9 mouse cellular contexts compared by ENCODE assay signal in the genomic region with DNA sequence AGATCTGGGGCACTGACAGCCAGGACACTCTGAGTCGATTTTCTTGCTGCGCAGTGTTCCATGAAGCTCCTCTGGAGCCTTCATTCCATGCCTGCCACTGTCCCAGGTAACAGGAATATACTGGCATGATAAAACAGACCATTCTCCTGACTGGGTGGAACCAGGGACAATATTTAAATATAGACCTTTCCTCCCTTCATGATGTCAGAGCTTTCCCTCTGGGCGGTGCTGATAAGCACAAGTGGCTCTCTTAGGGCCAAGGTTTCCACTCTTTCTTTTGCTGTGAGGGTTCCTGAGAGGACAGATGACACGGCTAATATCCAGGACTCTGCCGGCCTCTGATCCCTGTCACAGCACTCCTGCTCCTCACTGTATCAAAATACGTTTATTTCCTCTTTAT. TPM values are rescaled to one million over a fixed set of nuclear protein-coding genes. Genes with fewer than 3 reads are reported as not detected.
DNase-seq lines count a peak whose midpoint lies in the region; TF ChIP-seq lines count a peak whose summit lies in the region.
"Had no signal": no experiment of that assay in that cellular context is flagged by ENCODE, and none has a peak within 500 bp of the region (broad histone marks: within the 10 kb centered on the region; RNA-seq: fewer than 3 reads in every experiment).

No protein-coding gene starts in this region.

- H3K4me3 ChIP-seq in thymus, adult 2 months (ENCODE audit: control insufficient read depth, insufficient read depth, low read length): no peak overlapping the region
- H3K4me3 ChIP-seq in liver, adult 2 months (ENCODE audit: insufficient read depth, low read depth, low read length): no peak overlapping the region
- no peak overlapping the region for H3K4me3 ChIP-seq in hindbrain, embryonic 10.5 days

- intact Hi-C loops in left cerebral cortex, postnatal 4 days (cut with DNase I): no loop called here

- TF ChIP-seq POLR2A in thymus, adult 2 months (IDR thresholded peaks at IDR 0.05; ENCODE audit: control insufficient read depth, extremely low read depth, insufficient read depth, low read length, poor library complexity): no peak
- no peak for TF ChIP-seq POLR2A in liver, adult 2 months (IDR thresholded peaks at IDR 0.05; ENCODE audit: extremely low read depth, insufficient read depth, low read length)

- H3K36me3 ChIP-seq in thymus, adult 2 months (ENCODE audit: control insufficient read depth, insufficient read depth, low read length): no peaks in the 10 kb centered on the region
- H3K36me3 ChIP-seq in liver, adult 2 months (ENCODE audit: control insufficient read depth, insufficient read depth, low read length): no peaks in the 10 kb centered on the region
- no peaks in the 10 kb centered on the region for H3K36me3 ChIP-seq in hindbrain, embryonic 10.5 days

- H3K27ac ChIP-seq in thymus, adult 2 months (ENCODE audit: control insufficient read depth, insufficient read depth, low read length): peak overlapping the region; percentile 96
- no peak overlapping the region for H3K27ac ChIP-seq in liver, adult 2 months (replicated peaks; ENCODE audit: insufficient read depth, low read depth, low read length)
- no peak overlapping the region for H3K27ac ChIP-seq in hindbrain, embryonic 10.5 days

- H3K9ac ChIP-seq in liver, adult 2 months (ENCODE audit: low read depth, low read length): no peak overlapping the region

- peaks cover 24% of the 10 kb centered on the region for H3K4me1 ChIP-seq in thymus, adult 2 months (replicated peaks; ENCODE audit: control insufficient read depth, insufficient read depth, low read length)
- H3K4me1 ChIP-seq in liver, adult 2 months (ENCODE audit: control insufficient read depth, insufficient read depth, low read length): peaks cover 17% of the 10 kb centered on the region
- H3K4me1 ChIP-seq in hindbrain, embryonic 10.5 days (replicated peaks): peaks cover 55% of the 10 kb centered on the region

- H3K79me2 ChIP-seq in liver, adult 2 months (ENCODE audit: control insufficient read depth, insufficient read depth, low read length): peaks cover 20% of the 10 kb centered on the region; the same call in 1 of the 2 replicates

- H3K27me3 ChIP-seq in thymus, adult 2 months (ENCODE audit: control insufficient read depth, insufficient read depth, low read length): no peaks in the 10 kb centered on the region
- no peaks in the 10 kb centered on the region for H3K27me3 ChIP-seq in liver, adult 2 months (ENCODE audit: control insufficient read depth, insufficient read depth, low read length)
- H3K27me3 ChIP-seq in hindbrain, embryonic 10.5 days (ENCODE audit: insufficient read depth, poor library complexity, severe bottlenecking): no peaks in the 10 kb centered on the region

- no peaks in the 10 kb centered on the region for H3K9me3 ChIP-seq in hindbrain, embryonic 10.5 days

- TF ChIP-seq CTCF in thymus, adult 2 months (IDR thresholded peaks at IDR 0.05; ENCODE audit: borderline replicate concordance, control insufficient read depth, extremely low read depth, insufficient read depth, low read length, poor library complexity): no peak
- no peak for TF ChIP-seq CTCF in liver, adult 2 months (IDR thresholded peaks at IDR 0.05; ENCODE audit: low read depth, low read length)

- 58% methylated on average over 6 of the region's 6 CpGs for WGBS in thymus, adult 2 months
- 41% methylated on average over 6 of the region's 6 CpGs for WGBS in liver, adult 2 months
- 79% methylated on average over 6 of the region's 6 CpGs for WGBS in hindbrain, embryonic 10.5 days

- peak; percentile 48 to 58 for DNase-seq in cerebellum, adult 18-20 months
- no peak for DNase-seq in cerebellum, adult 11-12 months
- DNase-seq in thymus, adult 2 months: no peak
- no peak for DNase-seq in thymus, postnatal 36 days
- peak; percentile 64 for DNase-seq in liver, adult 2 months (ENCODE audit: extremely low read depth, low read depth, low spot score)
- DNase-seq in hindbrain, embryonic 10.5 days (ENCODE audit: low spot score): no peak
- DNase-seq in left cerebral cortex, postnatal 4 days: no peak
- no peak for DNase-seq in right cerebral cortex, postnatal 25 days
- DNase-seq: B cell, adult 2 months had no signal

RNA-seq across cellular contexts. Expression of gene Wdfy2, which starts 40.6 kb away (rescaled TPM):
- polyA plus RNA-seq in thymus, adult 2 months (2012; rRNA removed): 15.3 and 15.5 TPM in 2 replicates
- total RNA-seq in liver, adult 2 months (2014; rRNA removed): 10.7 and 11.5 TPM in 2 replicates
- polyA plus RNA-seq in liver, adult 2 months (2012; rRNA removed): 4.8 and 6.1 TPM in 2 replicates
- 12.9 and 14.2 TPM in 2 replicates for polyA plus RNA-seq in hindbrain, embryonic 10.5 days (2016; fragmentation: Nextera tagmentation; extraction: Ambion mirVana)
- total RNA-seq in left cerebral cortex, postnatal 4 days (2021): 10 to 100 TPM; 15.6 to 15.8 TPM

Comparison
In these comparisons a context has a peak if more than half of its experiments do, and no peak if none do; other contexts are left out.
1. DNase-seq: peak in cerebellum, adult 18-20 months (2 of 2) and liver, adult 2 months (single experiment); none in cerebellum, adult 11-12 months (single experiment), thymus, adult 2 months (single experiment), thymus, postnatal 36 days (0 of 2), hindbrain, embryonic 10.5 days (single experiment), left cerebral cortex, postnatal 4 days (single experiment) and right cerebral cortex, postnatal 25 days (single experiment).